Mouse (Mus musculus) embryonic facial prominence, embryonic 14.5 days (tissue): ENCODE results near the gene Esr1. TPM values are rescaled to one million over a fixed set of nuclear protein-coding genes. Genes with fewer than 3 reads are reported as not detected.

Experiments
- ATAC-seq: fragments of 200-750 bp; cut with Nextera tagmentation; 2 replicates; pipeline ENCODE4 v1.8.0; 2017; ENCODE audit warnings: low read depth, moderate number of reproducible peaks, moderate TSS enrichment
- DNase-seq: peaks from one replicate; pipeline ENCODE4 v3.0.0-alpha.2; 2015; ENCODE audit warnings: low spot score
- H3K27ac ChIP-seq: fragments of 300-500 bp; sonication (generic); replicated peaks from 2 replicates; pipeline ENCODE4 v1.5.1; 2014; ENCODE audit warnings: low read depth, mild to moderate bottlenecking, low read length, moderate library complexity
- H3K27me3 ChIP-seq: fragments of 300-500 bp; sonication (generic); replicated peaks from 2 replicates; pipeline ENCODE4 v1.6.1; 2014; ENCODE audit warnings: low read length; ENCODE audit not compliant: control insufficient read depth, insufficient read depth
- H3K36me3 ChIP-seq: fragments of 300-500 bp; sonication (generic); 2 replicates; pipeline ENCODE4 v1.6.1; 2014; ENCODE audit warnings: low read length, mixed read lengths; ENCODE audit not compliant: control insufficient read depth, insufficient read depth
- H3K4me1 ChIP-seq: fragments of 300-500 bp; sonication (generic); 2 replicates; pipeline ENCODE4 v1.6.1; 2014; ENCODE audit warnings: antibody characterized with exemption, low read length; ENCODE audit not compliant: control insufficient read depth, insufficient read depth
- H3K4me2 ChIP-seq: fragments of 300-500 bp; sonication (generic); 2 replicates; pipeline ENCODE4 v1.6.1; 2014; ENCODE audit warnings: low read depth, mild to moderate bottlenecking, low read length, moderate library complexity, mixed read lengths
- H3K4me3 ChIP-seq: fragments of 300-500 bp; sonication (generic); 2 replicates; pipeline ENCODE4 v1.5.1; 2014; ENCODE audit warnings: low read depth, mild to moderate bottlenecking, low read length
- H3K9ac ChIP-seq: fragments of 300-500 bp; sonication (generic); 2 replicates; pipeline ENCODE4 v1.6.1; 2014; ENCODE audit warnings: low read depth, mild to moderate bottlenecking, low read length, moderate library complexity, mixed read lengths
- H3K9me3 ChIP-seq: fragments of 300-500 bp; sonication (generic); 2 replicates; pipeline ENCODE4 v1.6.1; 2016; ENCODE audit warnings: low read length; ENCODE audit not compliant: control insufficient read depth
- WGBS: fragments of 180-500 bp; shearing (Covaris S2); extraction: QIAGEN DNeasy Blood & Tissue Kit; methylation state at CpG from one replicate; pipeline ENCODE4 v1.1.7; 2014; 5-methylcytosine and 5-hydroxymethylcytosine counted together
- polyA plus RNA-seq: library from polyadenylated mRNA; unstranded; fragments of >200 nt; fragmentation: Nextera tagmentation; extraction: Ambion mirVana; gene quantifications from 2 replicates; pipeline ENCODE4 v1.2.1, GENCODE M21; 2014

Esr1 gene
- polyA plus RNA-seq, 1 experiment from 2014 or later, result 0.82 TPM

GRCm38 (mm10) chr10:4972026-4972425 lies 360.6 kb downstream of the Esr1 start:
- Histone ChIP-seq H3K9ac (no peak overlapping the region), H3K4me3 (no peak overlapping the region), H3K4me2 (no peak overlapping the region), H3K4me1 (no peaks in the 10 kb centered on the region), H3K9me3 (no peaks in the 10 kb centered on the region), H3K27me3 (no peaks in the 10 kb centered on the region), H3K27ac (no peak overlapping the region), H3K36me3 (no peaks in the 10 kb centered on the region)
- ATAC-seq (no peak), DNase-seq (peak; percentile 9)
- WGBS, result 42% methylated on average over 2 of the region's 2 CpGs

- WGBS, result 92% methylated on average over 4 of the region's 4 CpGs
- Histone ChIP-seq H3K36me3 (no peaks in the 10 kb centered on the region), H3K4me2 (no peak overlapping the region), H3K9me3 (no peaks in the 10 kb centered on the region), H3K9ac (no peak overlapping the region), H3K4me3 (no peak overlapping the region), H3K27me3 (no peaks in the 10 kb centered on the region), H3K4me1 (no peaks in the 10 kb centered on the region), H3K27ac (no peak overlapping the region)
- ATAC-seq (no peak), DNase-seq (no peak)
These were observed 362.9 kb downstream of the Esr1 start for GRCm38 (mm10) chr10:4974246-4974645.

- DNase-seq (no peak), ATAC-seq (no peak)
- Histone ChIP-seq H3K4me3 (no peak overlapping the region), H3K9me3 (no peaks in the 10 kb centered on the region), H3K9ac (no peak overlapping the region), H3K27me3 (no peaks in the 10 kb centered on the region), H3K4me2 (no peak overlapping the region), H3K27ac (no peak overlapping the region), H3K4me1 (no peaks in the 10 kb centered on the region), H3K36me3 (no peaks in the 10 kb centered on the region)
- 89% methylated on average over 2 of the region's 2 CpGs for WGBS
These were observed 365.2 kb downstream of the Esr1 start for GRCm38 (mm10) chr10:4976557-4976956.

- H3K4me2 ChIP-seq, result no peak overlapping the region
- WGBS, result 88% methylated on average over 3 of the region's 3 CpGs
These were observed 366.0 kb downstream of the Esr1 start for GRCm38 (mm10) chr10:4977374-4977773.

GRCm38 (mm10) chr10:4983919-4984318 lies 372.5 kb downstream of the Esr1 start:
- ATAC-seq (no peak), DNase-seq (no peak)
- Histone ChIP-seq H3K27me3 (no peaks in the 10 kb centered on the region), H3K4me2 (no peak overlapping the region), H3K4me3 (no peak overlapping the region), H3K4me1 (no peaks in the 10 kb centered on the region), H3K27ac (no peak overlapping the region), H3K36me3 (no peaks in the 10 kb centered on the region), H3K9me3 (no peaks in the 10 kb centered on the region), H3K9ac (no peak overlapping the region)
- WGBS, result 61% methylated on average over 2 of the region's 2 CpGs

More at GRCm38 (mm10) chr10:4977374-4977773, 366.0 kb downstream of the Esr1 start:
- Histone ChIP-seq H3K4me1 (no peaks in the 10 kb centered on the region), H3K9me3 (no peaks in the 10 kb centered on the region), H3K27ac (no peak overlapping the region), H3K4me3 (no peak overlapping the region), H3K9ac (no peak overlapping the region), H3K36me3 (no peaks in the 10 kb centered on the region), H3K27me3 (no peaks in the 10 kb centered on the region)
- ATAC-seq (no peak), DNase-seq (no peak)

- no peaks in the 10 kb centered on the region for H3K4me1 ChIP-seq
- no peaks in the 10 kb centered on the region for H3K9me3 ChIP-seq
- DNase-seq (peak; percentile 36), ATAC-seq (no peak)
- H3K36me3 ChIP-seq, result no peaks in the 10 kb centered on the region
- no peak overlapping the region for H3K9ac ChIP-seq
- no peak overlapping the region for H3K4me2 ChIP-seq
- H3K27ac ChIP-seq, result no peak overlapping the region
- no peak overlapping the region for H3K4me3 ChIP-seq
- 68% methylated on average over 3 of the region's 3 CpGs for WGBS
- no peaks in the 10 kb centered on the region for H3K27me3 ChIP-seq
These were observed 382.4 kb downstream of the Esr1 start for GRCm38 (mm10) chr10:4993802-4994201.

GRCm38 (mm10) chr10:4996592-4996991 lies 385.2 kb downstream of the Esr1 start:
- WGBS, result 73% methylated on average over 3 of the region's 3 CpGs
- H3K4me3 ChIP-seq, result no peak overlapping the region

GRCm38 (mm10) chr10:5008795-5009366 lies 397.5 kb downstream of the Esr1 start:
- 62% methylated on average over 8 of the region's 8 CpGs for WGBS
- DNase-seq, result no peak
- Histone ChIP-seq H3K27ac (no peak overlapping the region), H3K4me2 (no peak overlapping the region), H3K36me3 (no peaks in the 10 kb centered on the region), H3K9ac (no peak overlapping the region), H3K4me3 (no peak overlapping the region), H3K27me3 (no peaks in the 10 kb centered on the region), H3K4me1 (no peaks in the 10 kb centered on the region), H3K9me3 (no peaks in the 10 kb centered on the region)
- no peak for ATAC-seq

More at GRCm38 (mm10) chr10:4996592-4996991, 385.2 kb downstream of the Esr1 start:
- DNase-seq (no peak), ATAC-seq (no peak)
- Histone ChIP-seq H3K9ac (no peak overlapping the region), H3K9me3 (no peaks in the 10 kb centered on the region), H3K4me2 (no peak overlapping the region), H3K27ac (no peak overlapping the region), H3K4me1 (no peaks in the 10 kb centered on the region), H3K27me3 (no peaks in the 10 kb centered on the region), H3K36me3 (no peaks in the 10 kb centered on the region)

- Histone ChIP-seq H3K27ac (no peak overlapping the region), H3K4me3 (no peak overlapping the region), H3K4me1 (no peaks in the 10 kb centered on the region), H3K9me3 (no peaks in the 10 kb centered on the region), H3K27me3 (no peaks in the 10 kb centered on the region), H3K4me2 (no peak overlapping the region), H3K36me3 (no peaks in the 10 kb centered on the region), H3K9ac (no peak overlapping the region)
- no peak for ATAC-seq
- DNase-seq, result no peak
These were observed 400.6 kb downstream of the Esr1 start for GRCm38 (mm10) chr10:5012004-5012403.
